Mouse (Mus musculus): ENCODE measurements around the gene Ascc2.

DNA sequence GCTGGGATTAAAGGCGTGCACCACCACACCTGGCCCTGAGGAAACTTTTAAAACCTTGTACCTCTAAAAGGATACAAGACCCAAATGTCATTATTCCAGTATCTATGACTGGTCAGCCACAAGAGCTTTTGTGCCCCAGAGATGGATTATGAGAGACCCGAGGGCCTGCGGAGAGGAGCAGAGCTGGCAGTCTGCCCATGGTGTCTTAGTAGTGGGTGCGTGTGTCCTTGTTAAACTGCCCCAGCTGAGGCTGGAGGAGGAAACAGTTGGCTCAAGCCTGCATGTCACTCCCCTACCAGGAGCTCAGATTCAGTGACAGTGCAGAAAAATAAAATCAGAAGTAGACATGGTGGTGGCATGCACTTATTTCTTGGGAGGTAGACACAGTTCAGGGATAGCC lies 47.5 kb downstream of the Ascc2 start:
- TF ChIP-seq MAX (IDR thresholded peaks at IDR 0.05; ENCODE audit: low read depth) (no peak), POLR2AphosphoS2 (IDR thresholded peaks at IDR 0.05; ENCODE audit: insufficient read length, low read depth) (no peak), TCF12 (IDR thresholded peaks at IDR 0.05; ENCODE audit: insufficient read depth, poor library complexity, severe bottlenecking) (no peak), POLR2A (IDR thresholded peaks at IDR 0.05; ENCODE audit: insufficient read length, low read depth) (no peak), E2F4 (IDR thresholded peaks at IDR 0.05; ENCODE audit: insufficient read depth) (no peak), USF1 (IDR thresholded peaks at IDR 0.05; ENCODE audit: low read depth) (no peak), CEBPB (IDR thresholded peaks at IDR 0.05; ENCODE audit: insufficient read depth, poor library complexity, severe bottlenecking) (no peak), TCF3 (IDR thresholded peaks at IDR 0.05; ENCODE audit: insufficient read length, low read depth) (no peak), MYOD1 (IDR thresholded peaks at IDR 0.05; ENCODE audit: control insufficient read depth in 1 of 3, insufficient read length in 2 of 3, low read depth in 2 of 3) (no peak), MYOG (IDR thresholded peaks at IDR 0.05; ENCODE audit: control insufficient read depth in 1 of 3, insufficient read depth in 1 of 3, insufficient read length in 2 of 3, low read depth in 2 of 3) (no peak)
